Mouse (Mus musculus) granulocyte monocyte progenitor cell, adult 5-6 weeks (primary cell): Measurements from ENCODE around the gene Prc1. TPM values are rescaled to one million over a fixed set of nuclear protein-coding genes. Genes with fewer than 3 reads are reported as not detected.

Source experiments
- ATAC-seq: replicated peaks from 2 replicates; pipeline ENCODE4 v1.8.0; 2016; ENCODE audit warnings: mild to moderate bottlenecking, moderate TSS enrichment, inconsistent platforms; ENCODE audit not compliant: poor library complexity, severe bottlenecking
- total RNA-seq, 2 experiments: library from RNA; stranded (forward) in 1 of 2; stranded (reverse) in 1 of 2; fragments of 200-712, 200-1000 nt in 1 of 2; fragments of >200 nt in 1 of 2; fragmentation: Nextera tagmentation in 1 of 2; gene quantifications; 2 replicates each; pipeline ENCODE4 v1.2.3; 2014 to 2017

The Prc1 gene
- total RNA-seq, 2 experiments from 2014 or later = 42.7 to 141 TPM

- no peak for ATAC-seq
Measured at GRCm38 (mm10) chr7:80365759-80366158, 71.5 kb downstream of the Prc1 start.

Other genes starting within 250 kb of the Prc1 start
- 259 and 298 TPM in 2 replicates for gene Idh2, start 179.1 kb upstream of the Prc1 start, total RNA-seq (2014; fragmentation: Nextera tagmentation)
- gene Idh2, start 179.1 kb upstream of the Prc1 start, total RNA-seq (2017) = 338 and 368 TPM in 2 replicates
- 6.2 and 6.6 TPM in 2 replicates for gene Sema4b, start 107.6 kb upstream of the Prc1 start, total RNA-seq (2014; fragmentation: Nextera tagmentation)
- gene Sema4b, start 107.6 kb upstream of the Prc1 start, total RNA-seq (2017) = 3.6 and 4.4 TPM in 2 replicates
- gene Cib1, start 61.6 kb upstream of the Prc1 start, total RNA-seq (2014; fragmentation: Nextera tagmentation) = 45.3 and 77.8 TPM in 2 replicates
- 25.0 and 67.5 TPM in 2 replicates for gene Cib1, start 61.6 kb upstream of the Prc1 start, total RNA-seq (2017)
- 4.5 and 10.0 TPM in 2 replicates for gene Gdpgp1, start 61.6 kb upstream of the Prc1 start, total RNA-seq (2014; fragmentation: Nextera tagmentation)
- gene Gdpgp1, start 61.6 kb upstream of the Prc1 start, total RNA-seq (2017) = 1.9 and 3.0 TPM in 2 replicates
- 0.36 TPM in 1 of 2 replicates, not detected in the other for gene Ttll13, start 48.1 kb upstream of the Prc1 start, total RNA-seq (2014; fragmentation: Nextera tagmentation)
- gene Ttll13, start 48.1 kb upstream of the Prc1 start, total RNA-seq (2017) = not detected in 2 replicates
- 23.7 and 33.5 TPM in 2 replicates for gene Ngrn, start 33.2 kb upstream of the Prc1 start, total RNA-seq (2014; fragmentation: Nextera tagmentation)
- gene Ngrn, start 33.2 kb upstream of the Prc1 start, total RNA-seq (2017) = 21.2 and 33.9 TPM in 2 replicates
- gene Vps33b, start 24.8 kb upstream of the Prc1 start, total RNA-seq (2014; fragmentation: Nextera tagmentation) = 45.6 and 48.1 TPM in 2 replicates
- 24.2 and 31.8 TPM in 2 replicates for gene Vps33b, start 24.8 kb upstream of the Prc1 start, total RNA-seq (2017)
- gene Rccd1, start 30.0 kb downstream of the Prc1 start, total RNA-seq (2014; fragmentation: Nextera tagmentation) = 20.6 and 23.6 TPM in 2 replicates
- 16.4 and 23.0 TPM in 2 replicates for gene Rccd1, start 30.0 kb downstream of the Prc1 start, total RNA-seq (2017)
- gene Unc45a, start 46.6 kb downstream of the Prc1 start, total RNA-seq (2014; fragmentation: Nextera tagmentation) = 8.1 and 13.9 TPM in 2 replicates
- 20.2 and 22.4 TPM in 2 replicates for gene Unc45a, start 46.6 kb downstream of the Prc1 start, total RNA-seq (2017)
- 10.3 and 14.5 TPM in 2 replicates for gene Hddc3, start 48.7 kb downstream of the Prc1 start, total RNA-seq (2014; fragmentation: Nextera tagmentation)
- gene Hddc3, start 48.7 kb downstream of the Prc1 start, total RNA-seq (2017) = 15.9 and 22.4 TPM in 2 replicates
- gene Man2a2, start 76.9 kb downstream of the Prc1 start, total RNA-seq (2014; fragmentation: Nextera tagmentation) = 60.4 and 74.6 TPM in 2 replicates
- 32.7 and 36.7 TPM in 2 replicates for gene Man2a2, start 76.9 kb downstream of the Prc1 start, total RNA-seq (2017)
- 141 and 238 TPM in 2 replicates for gene Fes, start 93.5 kb downstream of the Prc1 start, total RNA-seq (2014; fragmentation: Nextera tagmentation)
- 155 and 176 TPM in 2 replicates for gene Fes, start 93.5 kb downstream of the Prc1 start, total RNA-seq (2017)
- gene Furin, start 111.0 kb downstream of the Prc1 start, total RNA-seq (2014; fragmentation: Nextera tagmentation) = 25.5 and 25.6 TPM in 2 replicates
- 5.0 and 10.1 TPM in 2 replicates for gene Furin, start 111.0 kb downstream of the Prc1 start, total RNA-seq (2017)
- 49.2 and 57.4 TPM in 2 replicates for gene Blm, start 240.7 kb downstream of the Prc1 start, total RNA-seq (2014; fragmentation: Nextera tagmentation)
- 37.3 and 39.0 TPM in 2 replicates for gene Blm, start 240.7 kb downstream of the Prc1 start, total RNA-seq (2017)